Mouse (Mus musculus): ENCODE results near the gene Hsd17b3.

- TF ChIP-seq CTCF (IDR thresholded peaks at IDR 0.05), result no peak
- no peak for TF ChIP-seq EP300 (IDR thresholded peaks at IDR 0.05)
These were observed 35.1 kb downstream of the Hsd17b3 start for GRCm38 (mm10) chr13:64053959-64054358.

Measured in lung, postnatal 0 days (tissue).